Mouse (Mus musculus) small intestine, adult 2 months (tissue): ENCODE measurements around the gene Folh1. TPM values are rescaled to one million over a fixed set of nuclear protein-coding genes. Genes with fewer than 3 reads are reported as not detected.
"Not testable (repeated sequence)": the region's sequence is repeated elsewhere in the genome, so short reads cannot be mapped to it uniquely, and the experiment has no call there.

Experiments used
- H3K27ac ChIP-seq: fragments of 200-500 bp; 2 replicates; pipeline ENCODE4 v1.5.1; 2012; ENCODE audit warnings: low read depth, low read length, control low read depth, inconsistent platforms; ENCODE audit not compliant: insufficient read depth
- H3K27me3 ChIP-seq: fragments of 200-500 bp; 2 replicates; pipeline ENCODE4 v1.6.1; 2012; ENCODE audit warnings: mild to moderate bottlenecking, moderate library complexity, low read length, inconsistent platforms; ENCODE audit not compliant: control insufficient read depth, insufficient read depth
- H3K36me3 ChIP-seq: fragments of 200-500 bp; 2 replicates; pipeline ENCODE4 v1.6.1; 2012; ENCODE audit warnings: mild to moderate bottlenecking, low read length, control low read depth, inconsistent platforms; ENCODE audit not compliant: control insufficient read depth, insufficient read depth
- H3K4me1 ChIP-seq: fragments of 200-500 bp; 2 replicates; pipeline ENCODE4 v1.6.1; 2012; ENCODE audit warnings: low read length, inconsistent platforms, mixed read lengths; ENCODE audit not compliant: control insufficient read depth, insufficient read depth, insufficient read length
- H3K4me3 ChIP-seq: fragments of 200-500 bp; 2 replicates; pipeline ENCODE4 v1.5.1; 2012; ENCODE audit warnings: low read depth, mild to moderate bottlenecking, control low read depth, inconsistent platforms, low read length, moderate library complexity
- CTCF ChIP-seq: fragments of 200-500 bp; IDR thresholded peaks from 2 replicates; pipeline ENCODE4 v1.5.1; 2012; ENCODE audit warnings: low read depth, mild to moderate bottlenecking, control low read depth, inconsistent platforms, low read length, moderate library complexity, mixed read lengths; ENCODE audit not compliant: insufficient replicate concordance, insufficient read length; ENCODE audit errors: extremely low read depth
- POLR2A ChIP-seq: fragments of 200-500 bp; IDR thresholded peaks from 2 replicates; pipeline ENCODE4 v1.6.1; 2012; ENCODE audit warnings: low read depth, mild to moderate bottlenecking, control low read depth, inconsistent platforms, low read length, moderate library complexity
- WGBS: fragments of 180-500 bp; shearing (Covaris S2); methylation state at CpG from one replicate; pipeline ENCODE4 v1.1.7; 2018; 5-methylcytosine and 5-hydroxymethylcytosine counted together
- polyA plus RNA-seq: library from polyadenylated mRNA; depleted of rRNA; stranded (reverse); fragments of >200 nt; gene quantifications from 2 replicates; pipeline ENCODE4 v1.2.3, GENCODE M21; 2012; rRNA removed

Folh1 gene
- not detected in 2 replicates for polyA plus RNA-seq

GRCm38 (mm10) chr7:86775617-86776325 lies at the start of gene Folh1:
Gene Folh1 (minus strand): TSS chr7:86775943.
- Histone ChIP-seq H3K4me1 (no peaks in the 10 kb centered on the region), H3K4me3 (no peak within 1 kb of the TSS), H3K27ac (no peak within 1 kb of the TSS), H3K36me3 (no peaks in the 10 kb centered on the region), H3K27me3 (no peaks in the 10 kb centered on the region)
- TF ChIP-seq CTCF (no peak), POLR2A (no peak)
- WGBS: 14% methylated on average over 11 of the region's 11 CpGs

- TF ChIP-seq CTCF (no peak), POLR2A (no peak)
- WGBS: 59% methylated on average over 1 of the region's 1 CpGs
- Histone ChIP-seq H3K27ac (no peak overlapping the region), H3K27me3 (no peaks in the 10 kb centered on the region), H3K36me3 (no peaks in the 10 kb centered on the region), H3K4me3 (no peak overlapping the region), H3K4me1 (no peaks in the 10 kb centered on the region)
Observed at GRCm38 (mm10) chr7:86816466-86816865, 40.7 kb upstream of the Folh1 start.

DNA sequence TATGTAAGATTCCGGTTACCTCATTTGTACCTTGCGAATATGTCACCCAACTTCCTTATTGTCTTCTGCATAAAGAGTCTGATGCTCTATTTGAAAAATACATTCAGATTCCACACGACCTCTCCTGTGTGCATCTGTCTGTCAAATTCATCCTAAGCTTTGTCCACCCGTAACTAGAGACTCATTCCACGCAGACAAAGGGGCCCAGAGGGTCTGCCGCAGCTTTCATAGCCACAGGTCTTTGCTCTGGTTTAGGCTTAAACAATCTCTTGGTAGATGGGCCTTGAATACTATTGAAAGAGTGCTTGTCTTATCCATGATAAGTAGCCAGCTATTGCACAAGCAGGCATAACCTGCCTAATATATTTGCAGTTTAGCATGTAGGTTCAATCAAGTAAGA lies 40.0 kb upstream of the Folh1 start:
- H3K4me3 ChIP-seq, H3K27ac ChIP-seq, H3K36me3 ChIP-seq, H3K27me3 ChIP-seq, H3K4me1 ChIP-seq: not testable (repeated sequence)
- 78% methylated on average over 6 of the region's 6 CpGs for WGBS

GRCm38 (mm10) chr7:86815241-86815640 lies 39.5 kb upstream of the Folh1 start:
- not testable (repeated sequence) for H3K4me1 ChIP-seq, H3K36me3 ChIP-seq, H3K27me3 ChIP-seq, H3K4me3 ChIP-seq, H3K27ac ChIP-seq
- WGBS: 81% methylated on average over 5 of the region's 5 CpGs

DNA sequence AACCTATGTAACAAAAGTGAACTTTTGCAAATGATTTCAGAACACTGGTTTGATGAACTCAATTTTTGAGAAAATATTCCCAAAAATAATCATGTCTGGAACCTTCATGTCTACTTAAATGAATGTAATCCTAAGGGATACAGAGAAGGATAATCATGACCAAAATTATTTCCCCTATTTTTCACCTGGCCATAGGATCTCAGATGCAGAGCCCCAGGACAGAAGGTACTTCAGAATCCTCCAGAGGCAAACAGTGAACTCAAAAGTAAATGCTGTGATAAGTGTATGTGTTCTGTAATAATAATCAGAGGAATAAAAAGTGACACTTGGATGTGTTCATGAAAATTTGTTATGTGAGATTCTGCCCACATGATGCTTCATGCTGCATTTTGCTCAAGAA lies 19.0 kb upstream of the Folh1 start, which contains the start of gene Vmn2r77:
Vmn2r77 (plus strand) TSS at position 301 of the 400 bp plus-strand sequence.
- no peak for TF ChIP-seq POLR2A
- no peak for TF ChIP-seq CTCF
- Histone ChIP-seq H3K36me3 (no peaks in the 10 kb centered on the region), H3K27ac (no peak within 1 kb of the TSS), H3K27me3 (no peaks in the 10 kb centered on the region), H3K4me3 (no peak within 1 kb of the TSS), H3K4me1 (no peaks in the 10 kb centered on the region)

- Histone ChIP-seq H3K36me3 (no peaks in the 10 kb centered on the region), H3K4me1 (no peaks in the 10 kb centered on the region), H3K4me3 (no peak overlapping the region), H3K27me3 (no peaks in the 10 kb centered on the region), H3K27ac (no peak overlapping the region)
- WGBS: 82% methylated on average over 3 of the region's 3 CpGs
- no peak for TF ChIP-seq CTCF
- no peak for TF ChIP-seq POLR2A
Observed at GRCm38 (mm10) chr7:86771621-86772020, 4.1 kb downstream of the Folh1 start.

GRCm38 (mm10) chr7:86764628-86765027 lies 11.1 kb downstream of the Folh1 start:
- H3K4me1 ChIP-seq: no peaks in the 10 kb centered on the region
- no peak for TF ChIP-seq POLR2A
- TF ChIP-seq CTCF: no peak
- no peak overlapping the region for H3K27ac ChIP-seq
- H3K27me3 ChIP-seq: no peaks in the 10 kb centered on the region
- no peaks in the 10 kb centered on the region for H3K36me3 ChIP-seq
- no peak overlapping the region for H3K4me3 ChIP-seq

DNA sequence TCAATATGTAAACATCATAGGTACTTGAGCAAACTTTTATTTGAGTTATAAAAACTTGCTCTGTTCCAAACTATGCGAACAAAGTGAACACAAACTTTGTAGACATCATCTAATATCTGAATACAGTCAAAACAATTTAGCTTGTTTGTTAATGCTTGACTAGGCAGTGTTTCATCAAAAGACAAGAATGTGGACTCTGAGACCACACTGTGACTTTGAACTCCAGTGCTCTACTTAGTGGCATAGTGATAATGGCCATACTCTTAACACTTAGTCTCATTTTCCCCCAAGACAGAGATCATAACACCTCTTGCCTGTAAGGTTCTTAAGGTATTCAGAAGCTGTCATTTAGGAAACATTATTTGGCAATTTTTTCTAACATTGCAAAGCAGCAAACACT lies 15.0 kb downstream of the Folh1 start:
- H3K27me3 ChIP-seq: no peaks in the 10 kb centered on the region
- no peaks in the 10 kb centered on the region for H3K4me1 ChIP-seq
- 70% methylated on average over 1 of the region's 1 CpGs for WGBS
- no peak overlapping the region for H3K4me3 ChIP-seq
- no peak for TF ChIP-seq CTCF
- TF ChIP-seq POLR2A: no peak
- H3K27ac ChIP-seq: no peak overlapping the region
- H3K36me3 ChIP-seq: no peaks in the 10 kb centered on the region
